Mouse (Mus musculus) midbrain, postnatal 0 days (tissue): ENCODE results near the gene Olfml3. TPM values are rescaled to one million over a fixed set of nuclear protein-coding genes. Genes with fewer than 3 reads are reported as not detected.

Source experiments
- ATAC-seq: fragments of 200-750 bp; cut with Nextera tagmentation; 2 replicates; pipeline ENCODE4 v1.8.0; 2017; ENCODE audit warnings: moderate number of reproducible peaks, mild to moderate bottlenecking, moderate TSS enrichment, moderate library complexity; ENCODE audit not compliant: low FRiP score
- DNase-seq: peaks from one replicate; pipeline ENCODE4 v3.0.0-alpha.2; 2015; ENCODE audit warnings: low spot score
- H3K27ac ChIP-seq: fragments of 300-500 bp; sonication (generic); 2 replicates; pipeline ENCODE4 v1.5.1; 2014; ENCODE audit warnings: low read depth, mild to moderate bottlenecking, low read length, mixed read lengths
- H3K27me3 ChIP-seq: fragments of 300-500 bp; sonication (generic); 2 replicates; pipeline ENCODE4 v1.6.1; 2014; ENCODE audit warnings: low read length, control low read depth, mixed read lengths; ENCODE audit not compliant: insufficient read depth
- H3K36me3 ChIP-seq: fragments of 300-500 bp; sonication (generic); 2 replicates; pipeline ENCODE4 v1.6.1; 2014; ENCODE audit warnings: low read length, control low read depth, mixed read lengths; ENCODE audit not compliant: insufficient read depth
- H3K4me1 ChIP-seq: fragments of 300-500 bp; sonication (generic); 2 replicates; pipeline ENCODE4 v1.6.1; 2014; ENCODE audit warnings: mild to moderate bottlenecking, control low read depth, antibody characterized with exemption, low read length, mixed read lengths; ENCODE audit not compliant: insufficient read depth
- H3K4me2 ChIP-seq: fragments of 300-500 bp; sonication (generic); 2 replicates; pipeline ENCODE4 v1.6.1; 2014; ENCODE audit warnings: low read depth, mild to moderate bottlenecking, low read length, mixed read lengths; ENCODE audit not compliant: poor library complexity, severe bottlenecking
- H3K4me3 ChIP-seq: fragments of 300-500 bp; sonication (generic); 2 replicates; pipeline ENCODE4 v1.5.1; 2014; ENCODE audit warnings: low read depth, mild to moderate bottlenecking, low read length, moderate library complexity
- H3K9ac ChIP-seq: fragments of 300-500 bp; sonication (generic); replicated peaks from 2 replicates; pipeline ENCODE4 v1.6.1; 2014; ENCODE audit warnings: mild to moderate bottlenecking, low read length, moderate library complexity, mixed read lengths; ENCODE audit not compliant: poor library complexity, severe bottlenecking
- H3K9me3 ChIP-seq: fragments of 300-500 bp; sonication (generic); 2 replicates; pipeline ENCODE4 v1.6.1; 2016; ENCODE audit warnings: low read length, control low read depth
- CTCF ChIP-seq: IDR thresholded peaks from 2 replicates; pipeline ENCODE4 v1.5.1; 2016; ENCODE audit warnings: antibody characterized with exemption, mild to moderate bottlenecking
- WGBS: fragments of 180-500 bp; shearing (Covaris S2); extraction: QIAGEN DNeasy Blood & Tissue Kit; methylation state at CpG from one replicate; pipeline ENCODE4 v1.1.7; 2014; 5-methylcytosine and 5-hydroxymethylcytosine counted together
- polyA plus RNA-seq: library from polyadenylated mRNA; unstranded; fragments of >200 nt; fragmentation: Nextera tagmentation; extraction: Ambion mirVana; gene quantifications from 2 replicates; pipeline ENCODE4 v1.2.1, GENCODE M21; 2015
- total RNA-seq: library from RNA; depleted of rRNA; stranded (reverse); fragments of >200 nt; gene quantifications from 2 replicates; pipeline ENCODE4 v1.2.3, GENCODE M21; 2014

Olfml3 gene
- total and polyA plus RNA-seq, 2 experiments from 2014 or later = 7.0 to 7.5 TPM

- peak; percentile 49 for DNase-seq
- no peak overlapping the region for H3K9ac ChIP-seq
- H3K4me1 ChIP-seq = no peaks in the 10 kb centered on the region
- H3K27me3 ChIP-seq = no peaks in the 10 kb centered on the region
- peaks cover 6% of the 10 kb centered on the region for H3K36me3 ChIP-seq
- no peak overlapping the region for H3K27ac ChIP-seq
- no peaks in the 10 kb centered on the region for H3K9me3 ChIP-seq
- ATAC-seq = no peak
- H3K4me3 ChIP-seq = no peak overlapping the region
- H3K4me2 ChIP-seq = no peak overlapping the region
- WGBS = 59% methylated on average over 9 of the region's 9 CpGs
- no peak for TF ChIP-seq CTCF
These were observed 33.8 kb upstream of the Olfml3 start for GRCm38 (mm10) chr3:103771531-103772130.

GRCm38 (mm10) chr3:103766789-103767188 is 29.0 kb upstream of the Olfml3 start:
- no peak for TF ChIP-seq CTCF
- Histone ChIP-seq H3K4me2 (no peak overlapping the region), H3K9me3 (no peaks in the 10 kb centered on the region), H3K27me3 (no peaks in the 10 kb centered on the region), H3K4me3 (no peak overlapping the region), H3K27ac (no peak overlapping the region), H3K4me1 (no peaks in the 10 kb centered on the region), H3K9ac (no peak overlapping the region), H3K36me3 (peaks cover 19% of the 10 kb centered on the region)
- ATAC-seq (no peak), DNase-seq (no peak)
- 57% methylated on average over 3 of the region's 3 CpGs for WGBS

- Histone ChIP-seq H3K9me3 (no peaks in the 10 kb centered on the region), H3K4me1 (no peaks in the 10 kb centered on the region), H3K4me3 (no peak overlapping the region), H3K36me3 (peaks cover 39% of the 10 kb centered on the region), H3K27ac (no peak overlapping the region), H3K9ac (no peak overlapping the region), H3K27me3 (no peaks in the 10 kb centered on the region), H3K4me2 (no peak overlapping the region)
- no peak for DNase-seq
- ATAC-seq = no peak
- WGBS = 90% methylated on average over 5 of the region's 5 CpGs
- no peak for TF ChIP-seq CTCF
These were observed 21.6 kb upstream of the Olfml3 start for GRCm38 (mm10) chr3:103759261-103759970.

GRCm38 (mm10) chr3:103758456-103758855 is 20.7 kb upstream of the Olfml3 start:
- no peak for ATAC-seq
- no peak for TF ChIP-seq CTCF
- Histone ChIP-seq H3K27me3 (no peaks in the 10 kb centered on the region), H3K36me3 (peaks cover 46% of the 10 kb centered on the region), H3K4me3 (no peak overlapping the region), H3K9me3 (no peaks in the 10 kb centered on the region), H3K27ac (no peak overlapping the region), H3K4me1 (no peaks in the 10 kb centered on the region), H3K4me2 (no peak overlapping the region), H3K9ac (no peak overlapping the region)
- 81% methylated on average over 7 of the region's 7 CpGs for WGBS
- DNase-seq = no peak

GRCm38 (mm10) chr3:103756920-103757319 is 19.1 kb upstream of the Olfml3 start:
- Histone ChIP-seq H3K4me1 (no peaks in the 10 kb centered on the region), H3K36me3 (peaks cover 40% of the 10 kb centered on the region), H3K4me2 (no peak overlapping the region), H3K27me3 (no peaks in the 10 kb centered on the region), H3K9ac (no peak overlapping the region), H3K27ac (no peak overlapping the region), H3K9me3 (no peaks in the 10 kb centered on the region), H3K4me3 (no peak overlapping the region)
- DNase-seq (no peak), ATAC-seq (no peak)
- no peak for TF ChIP-seq CTCF
- WGBS = 91% methylated on average over 2 of the region's 2 CpGs

GRCm38 (mm10) chr3:103755351-103755750 is 17.6 kb upstream of the Olfml3 start:
- H3K4me2 ChIP-seq = no peak overlapping the region
- TF ChIP-seq CTCF = no peak
- no peaks in the 10 kb centered on the region for H3K4me1 ChIP-seq
- no peak overlapping the region for H3K4me3 ChIP-seq
- H3K27me3 ChIP-seq = no peaks in the 10 kb centered on the region
- no peak overlapping the region for H3K27ac ChIP-seq
- WGBS = 77% methylated on average over 3 of the region's 3 CpGs
- peaks cover 41% of the 10 kb centered on the region for H3K36me3 ChIP-seq
- DNase-seq = no peak
- no peak overlapping the region for H3K9ac ChIP-seq
- no peaks in the 10 kb centered on the region for H3K9me3 ChIP-seq
- no peak for ATAC-seq
